14 mouse cellular contexts compared by ENCODE assay signal in the genomic region with DNA sequence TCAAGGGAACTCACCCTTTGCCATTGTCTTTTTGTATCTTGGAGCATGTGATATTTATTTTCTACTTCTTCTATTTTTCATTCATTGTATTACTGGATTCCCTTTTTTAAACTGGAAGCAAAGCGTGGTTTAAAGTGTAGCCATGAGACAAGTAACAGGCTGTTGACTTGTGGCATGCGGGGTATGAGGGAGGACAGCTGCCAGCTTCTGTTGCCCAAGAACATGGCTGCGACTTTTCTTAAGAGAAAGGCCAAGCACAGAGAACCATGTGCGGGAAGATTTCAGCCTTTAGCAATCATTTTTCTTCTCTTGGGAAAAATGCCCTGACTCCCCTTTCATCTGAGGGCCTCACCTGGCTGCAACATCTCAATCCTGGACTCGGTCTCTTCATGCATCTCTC. TPM values are rescaled to one million over a fixed set of nuclear protein-coding genes. Genes with fewer than 3 reads are reported as not detected.
"Had no signal": no experiment of that assay in that cellular context is flagged by ENCODE, and none has a peak within 500 bp of the region (broad histone marks: within the 10 kb centered on the region; RNA-seq: fewer than 3 reads in every experiment).

No protein-coding gene starts in this region.

- DNase-seq: kidney, adult 2 months; kidney, postnatal 25 days; layer of hippocampus, adult 9-11 months; liver, embryonic 13.5 days; thymus, adult 18-20 months; thymus, postnatal 36 days had no signal

RNA-seq across cellular contexts. Expression of a gene that starts 18.6 kb away (rescaled TPM):
- total RNA-seq: layer of hippocampus, adult 2 months; layer of hippocampus, postnatal 25 days; left cerebral cortex, adult 2 months; left cerebral cortex, postnatal 10 days; left cerebral cortex, postnatal 36 days; liver, adult 2 months; megakaryocyte, adult 5-6 weeks; neutrophil, adult 5-6 weeks had no signal

RNA-seq across cellular contexts. Expression of a gene that starts 35.6 kb away (rescaled TPM):
- total RNA-seq: layer of hippocampus, adult 2 months; layer of hippocampus, postnatal 25 days; left cerebral cortex, adult 2 months; left cerebral cortex, postnatal 10 days; left cerebral cortex, postnatal 36 days; liver, adult 2 months; megakaryocyte, adult 5-6 weeks; neutrophil, adult 5-6 weeks had no signal
